8 mouse cellular contexts compared by ENCODE assay signal in the genomic region with DNA sequence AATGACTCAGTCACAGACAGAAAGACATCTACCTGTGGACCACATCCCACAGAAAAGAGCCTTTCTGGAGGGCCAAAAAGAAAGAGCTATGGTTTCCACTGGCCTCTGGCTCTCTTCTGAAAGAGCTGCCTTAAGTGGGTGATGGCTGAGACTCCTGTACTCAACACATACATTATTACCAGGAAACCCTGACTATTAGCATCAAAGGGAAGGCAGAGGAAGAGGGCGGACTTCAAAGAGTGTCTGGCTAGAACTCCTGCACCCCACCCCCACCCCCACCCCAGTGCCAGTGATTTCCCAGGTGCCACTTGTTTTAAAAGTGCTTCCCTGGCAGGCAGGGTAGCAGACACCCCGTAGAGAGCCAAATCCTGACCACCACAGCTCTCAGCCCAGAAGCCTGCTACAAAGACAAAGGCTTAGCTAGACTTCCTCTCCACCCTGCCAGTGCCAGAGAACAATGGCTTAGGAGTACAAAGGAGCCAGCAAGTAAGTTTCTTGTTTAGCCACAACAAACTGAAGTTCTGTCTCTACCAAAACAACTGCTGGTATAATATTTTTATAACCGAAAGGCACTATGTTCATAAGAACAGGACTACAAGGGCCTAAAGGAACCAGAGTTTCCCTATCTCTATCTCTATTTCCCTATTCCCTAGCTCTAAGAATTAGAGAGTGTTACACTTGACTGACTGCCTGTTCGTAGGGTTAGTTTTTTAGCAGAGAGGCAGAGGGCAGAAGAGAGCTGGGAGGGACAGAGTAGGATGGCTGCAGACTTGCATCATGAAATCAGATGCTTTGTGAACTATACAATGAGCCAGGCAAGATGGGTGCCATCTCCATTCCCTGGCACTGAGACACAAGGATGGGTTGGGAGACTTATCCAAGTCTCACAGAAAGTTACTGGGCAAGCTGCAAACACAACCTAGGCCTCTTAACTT. TPM values are rescaled to one million over a fixed set of nuclear protein-coding genes. Genes with fewer than 3 reads are reported as not detected.
DNase-seq lines count a peak whose midpoint lies in the region; ATAC-seq and TF ChIP-seq lines count a peak whose summit lies in the region.

No protein-coding gene starts in this region.

- intact Hi-C loops in heart, adult 2 months (cut with DNase I): no loop called here

- no peaks in the 10 kb centered on the region for H3K36me3 ChIP-seq in heart, adult 2 months (ENCODE audit: control insufficient read depth, insufficient read depth, low read length)
- peaks cover 18% of the 10 kb centered on the region for H3K36me3 ChIP-seq in heart, embryonic 11.5 days (ENCODE audit: control insufficient read depth, insufficient read depth, low read length)
- peaks cover 95% of the 10 kb centered on the region for H3K36me3 ChIP-seq in E14TG2a.4 (ENCODE audit: insufficient read depth, low read length)
- peaks cover 68% of the 10 kb centered on the region for H3K36me3 ChIP-seq in forebrain, embryonic 14.5 days (ENCODE audit: control insufficient read depth, insufficient read depth, low read length)
- H3K36me3 ChIP-seq in midbrain, embryonic 14.5 days (ENCODE audit: control insufficient read depth, insufficient read depth, low read length): peaks cover 48% of the 10 kb centered on the region

- no peaks in the 10 kb centered on the region for H3K79me2 ChIP-seq in heart, adult 2 months (replicated peaks; ENCODE audit: control insufficient read depth, insufficient read depth, low read length)

- peak; percentile 40 for TF ChIP-seq CTCF in heart, adult 2 months (IDR thresholded peaks at IDR 0.05)
- no peak for TF ChIP-seq CTCF in E14TG2a.4 (conservative IDR thresholded peaks at IDR 0.05; ENCODE audit: low read length)

- no peak for TF ChIP-seq POLR2A in heart, adult 2 months (IDR thresholded peaks at IDR 0.05; ENCODE audit: insufficient read depth, low read depth, low read length)

- WGBS in heart, adult 2 months: 41% methylated on average over 4 of the region's 4 CpGs
- WGBS in heart, embryonic 11.5 days (ENCODE audit: insufficient replicate concordance): 52% methylated on average over 4 of the region's 4 CpGs
- 21% methylated on average over 4 of the region's 4 CpGs for WGBS in forebrain, embryonic 14.5 days
- WGBS in midbrain, embryonic 14.5 days: 10% methylated on average over 4 of the region's 4 CpGs

- H3K9me3 ChIP-seq in heart, embryonic 11.5 days (replicated peaks; ENCODE audit: control insufficient read depth, low read length): no peaks in the 10 kb centered on the region
- H3K9me3 ChIP-seq in E14TG2a.4 (ENCODE audit: low read length): no peaks in the 10 kb centered on the region
- no peaks in the 10 kb centered on the region for H3K9me3 ChIP-seq in forebrain, embryonic 14.5 days (replicated peaks; ENCODE audit: control insufficient read depth, low read length)
- no peaks in the 10 kb centered on the region for H3K9me3 ChIP-seq in midbrain, embryonic 14.5 days (ENCODE audit: control insufficient read depth, low read length)

- no peak overlapping the region for H3K4me2 ChIP-seq in heart, embryonic 11.5 days
- H3K4me2 ChIP-seq in forebrain, embryonic 14.5 days (ENCODE audit: low read length): no peak overlapping the region
- no peak overlapping the region for H3K4me2 ChIP-seq in midbrain, embryonic 14.5 days (ENCODE audit: low read length)

- no peaks in the 10 kb centered on the region for H3K27me3 ChIP-seq in heart, adult 2 months (ENCODE audit: control insufficient read depth, insufficient read depth, low read length)
- no peaks in the 10 kb centered on the region for H3K27me3 ChIP-seq in heart, embryonic 11.5 days (ENCODE audit: control insufficient read depth, insufficient read depth, low read length)
- H3K27me3 ChIP-seq in E14TG2a.4 (ENCODE audit: insufficient read depth, low read length): no peaks in the 10 kb centered on the region
- no peaks in the 10 kb centered on the region for H3K27me3 ChIP-seq in forebrain, embryonic 14.5 days (replicated peaks; ENCODE audit: control insufficient read depth, insufficient read depth, low read length)
- H3K27me3 ChIP-seq in midbrain, embryonic 14.5 days (ENCODE audit: control insufficient read depth, insufficient read depth, low read length): no peaks in the 10 kb centered on the region

- H3K4me1 ChIP-seq in heart, adult 2 months (ENCODE audit: control insufficient read depth, insufficient read depth, low read length): no peaks in the 10 kb centered on the region
- no peaks in the 10 kb centered on the region for H3K4me1 ChIP-seq in heart, embryonic 11.5 days (ENCODE audit: control insufficient read depth, insufficient read depth, low read length)
- peaks cover 71% of the 10 kb centered on the region for H3K4me1 ChIP-seq in E14TG2a.4 (replicated peaks; ENCODE audit: low read depth, low read length)
- peaks cover 16% of the 10 kb centered on the region for H3K4me1 ChIP-seq in forebrain, embryonic 14.5 days (ENCODE audit: control insufficient read depth, insufficient read depth, low read length)
- peaks cover 28% of the 10 kb centered on the region; the same call in 1 of the 2 replicates for H3K4me1 ChIP-seq in midbrain, embryonic 14.5 days (ENCODE audit: control insufficient read depth, insufficient read depth, low read length)

- H3K9ac ChIP-seq in heart, adult 2 months (ENCODE audit: low read depth, low read length): no peak overlapping the region
- no peak overlapping the region for H3K9ac ChIP-seq in heart, embryonic 11.5 days (ENCODE audit: low read depth, low read length)
- H3K9ac ChIP-seq in forebrain, embryonic 14.5 days (ENCODE audit: low read length): no peak overlapping the region
- H3K9ac ChIP-seq in midbrain, embryonic 14.5 days (replicated peaks; ENCODE audit: low read length): no peak overlapping the region

- DNase-seq in heart, adult 2 months: no peak
- no peak for DNase-seq in forebrain, embryonic 14.5 days (ENCODE audit: low spot score)
- DNase-seq in midbrain, embryonic 14.5 days: peak; percentile 33
- no peak for DNase-seq in urinary bladder, postnatal 25 days (ENCODE audit: low spot score)
- DNase-seq in spleen, postnatal 4 days (ENCODE audit: low spot score in 2 of 2): no peak
- no peak for DNase-seq in layer of hippocampus, adult 18-20 months (ENCODE audit: low spot score in 2 of 2)

- no peak for TF ChIP-seq EP300 in heart, adult 2 months (IDR thresholded peaks at IDR 0.05; ENCODE audit: insufficient read depth, low read depth, low read length)

- no peak for ATAC-seq in heart, embryonic 11.5 days (replicated peaks; ENCODE audit: insufficient number of reproducible peaks, low FRiP score, low TSS enrichment)
- no peak for ATAC-seq in forebrain, embryonic 14.5 days
- ATAC-seq in midbrain, embryonic 14.5 days (ENCODE audit: low FRiP score, low TSS enrichment): 0 out of 2 replicates have a peak, but pooled peaks have one; percentile 15

- peak overlapping the region; percentile 63 for H3K27ac ChIP-seq in heart, adult 2 months
- H3K27ac ChIP-seq in heart, embryonic 11.5 days (ENCODE audit: low read depth, low read length): no peak overlapping the region
- H3K27ac ChIP-seq in forebrain, embryonic 14.5 days (ENCODE audit: low read depth, low read length): peak overlapping the region; percentile 52; the same call in 1 of the 2 replicates
- H3K27ac ChIP-seq in midbrain, embryonic 14.5 days (replicated peaks; ENCODE audit: low read depth, low read length): peak overlapping the region; percentile 54

- no peak overlapping the region for H3K4me3 ChIP-seq in heart, adult 2 months
- no peak overlapping the region for H3K4me3 ChIP-seq in heart, embryonic 11.5 days (ENCODE audit: low read depth, low read length)
- peak overlapping the region; percentile 41; the same call in 1 of the 2 replicates for H3K4me3 ChIP-seq in E14TG2a.4 (replicated peaks; ENCODE audit: low read length)
- no peak overlapping the region for H3K4me3 ChIP-seq in forebrain, embryonic 14.5 days (ENCODE audit: low read depth, low read length)
- no peak overlapping the region for H3K4me3 ChIP-seq in midbrain, embryonic 14.5 days (replicated peaks; ENCODE audit: low read depth, low read length)

RNA-seq across cellular contexts. Expression of a gene that starts 29.3 kb away (rescaled TPM):
- total RNA-seq in heart, adult 2 months (2021): 10 to 100 TPM; 18.8 to 19.3 TPM
- polyA plus RNA-seq in heart, adult 2 months (2012; rRNA removed): 9.2 and 16.8 TPM in 2 replicates
- polyA plus RNA-seq in heart, embryonic 11.5 days (2014; fragmentation: Nextera tagmentation; extraction: Ambion mirVana): 34.5 and 43.5 TPM in 2 replicates
- 60.0 and 60.2 TPM in 2 replicates for polyA plus RNA-seq in forebrain, embryonic 14.5 days (2014; fragmentation: Nextera tagmentation; extraction: Ambion mirVana)
- polyA plus RNA-seq in midbrain, embryonic 14.5 days (2014; fragmentation: Nextera tagmentation; extraction: Ambion mirVana): 58.4 and 69.3 TPM in 2 replicates
- 10 to 100 TPM; 66.2 to 75.6 TPM for total RNA-seq in layer of hippocampus, adult 18-20 months (2021)

RNA-seq across cellular contexts. Expression of a gene that starts 32.8 kb away (rescaled TPM):
- under 1 TPM; 0.14 to 0.50 TPM for total RNA-seq in heart, adult 2 months (2021)
- 0.61 and 0.73 TPM in 2 replicates for polyA plus RNA-seq in heart, adult 2 months (2012; rRNA removed)
- polyA plus RNA-seq in heart, embryonic 11.5 days (2014; fragmentation: Nextera tagmentation; extraction: Ambion mirVana): 0.64 and 0.96 TPM in 2 replicates
- 0.22 and 0.32 TPM in 2 replicates for polyA plus RNA-seq in forebrain, embryonic 14.5 days (2014; fragmentation: Nextera tagmentation; extraction: Ambion mirVana)
- polyA plus RNA-seq in midbrain, embryonic 14.5 days (2014; fragmentation: Nextera tagmentation; extraction: Ambion mirVana): 0.17 TPM in 1 of 2 replicates, not detected in the other
- total RNA-seq in layer of hippocampus, adult 18-20 months (2021): not detected
